In the genomic region with DNA sequence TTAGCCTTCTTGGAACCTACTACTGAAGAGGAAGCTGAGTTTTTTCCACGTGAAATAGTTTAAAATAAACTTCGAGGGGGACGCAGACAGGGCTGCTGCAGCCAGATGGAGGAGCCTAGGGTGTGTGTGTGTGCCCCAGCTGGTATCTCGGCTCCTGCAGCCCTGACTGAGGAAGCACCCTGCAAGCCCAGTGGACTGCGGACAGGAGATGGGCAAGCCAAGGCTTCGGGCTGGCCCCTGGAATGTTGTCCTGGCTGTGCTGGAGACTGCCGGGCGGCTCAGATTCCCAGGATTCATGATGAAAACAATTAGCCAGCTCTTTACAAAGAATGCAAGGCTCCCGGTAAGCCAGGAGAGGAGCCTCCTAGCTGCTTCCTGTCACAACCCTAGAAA, we compare ENCODE assay signal across 8 mouse cellular contexts. TPM values are rescaled to one million over a fixed set of nuclear protein-coding genes. Genes with fewer than 3 reads are reported as not detected.
DNase-seq lines count a peak whose midpoint lies in the region; ATAC-seq and TF ChIP-seq lines count a peak whose summit lies in the region.
"Had no signal": no experiment of that assay in that cellular context is flagged by ENCODE, and none has a peak within 500 bp of the region (broad histone marks: within the 10 kb centered on the region; RNA-seq: fewer than 3 reads in every experiment).

No protein-coding gene starts in this region.

- H3K79me2 ChIP-seq in C2C12 (ENCODE audit: control insufficient read depth, insufficient read depth): no peaks in the 10 kb centered on the region

- H3K4me3 ChIP-seq in C2C12 (ENCODE audit: insufficient read depth, poor library complexity, severe bottlenecking): no peak overlapping the region
- H3K4me3 ChIP-seq in heart, embryonic 15.5 days: no peak overlapping the region
- H3K4me3 ChIP-seq in limb, embryonic 12.5 days (replicated peaks): no peak overlapping the region

- peak overlapping the region; percentile 59 for H3K27ac ChIP-seq in heart, embryonic 15.5 days
- 0 out of 2 replicates have a peak overlapping the region, but pooled peaks have one; percentile 36 for H3K27ac ChIP-seq in limb, embryonic 12.5 days

- no peak overlapping the region for H3K4me2 ChIP-seq in heart, embryonic 15.5 days
- H3K4me2 ChIP-seq in limb, embryonic 12.5 days: peak overlapping the region; percentile 13; the same call in 1 of the 2 replicates

- H3K36me3 ChIP-seq in C2C12 (ENCODE audit: control insufficient read depth, insufficient read depth): no peaks in the 10 kb centered on the region
- H3K36me3 ChIP-seq in heart, embryonic 15.5 days: no peaks in the 10 kb centered on the region
- no peaks in the 10 kb centered on the region for H3K36me3 ChIP-seq in limb, embryonic 12.5 days

- DNase-seq in R1 (ENCODE audit: low read depth, low spot score) (peak; percentile 19), MN1 (ENCODE audit: low spot score) (no peak)
- DNase-seq in thymus, postnatal 25 days: no peak
- DNase-seq in cerebellum, postnatal 36 days: no peak
- DNase-seq: layer of hippocampus, postnatal 36 days had no signal

- ATAC-seq in heart, embryonic 15.5 days (replicated peaks; ENCODE audit: insufficient number of reproducible peaks, insufficient read depth, low FRiP score, low read depth): peak; percentile 27; the same call in 1 of the 2 replicates
- no peak for ATAC-seq in limb, embryonic 12.5 days (ENCODE audit: insufficient number of reproducible peaks, insufficient read depth, low FRiP score, low TSS enrichment, low read depth)

- TF ChIP-seq CTCF in C2C12 (IDR thresholded peaks at IDR 0.05; ENCODE audit: control insufficient read depth, insufficient read depth, insufficient read length): no peak

- 12% methylated on average over 9 of the region's 9 CpGs for WGBS in heart, embryonic 15.5 days
- 10% methylated on average over 9 of the region's 9 CpGs for WGBS in limb, embryonic 12.5 days

- H3K27me3 ChIP-seq in C2C12 (ENCODE audit: control insufficient read depth, insufficient read depth, insufficient read length): no peaks in the 10 kb centered on the region
- no peaks in the 10 kb centered on the region for H3K27me3 ChIP-seq in heart, embryonic 15.5 days
- H3K27me3 ChIP-seq in limb, embryonic 12.5 days: no peaks in the 10 kb centered on the region

- no peaks in the 10 kb centered on the region for H3K9me3 ChIP-seq in heart, embryonic 15.5 days (replicated peaks)
- H3K9me3 ChIP-seq in limb, embryonic 12.5 days: no peaks in the 10 kb centered on the region

- peak overlapping the region; percentile 18 for H3ac ChIP-seq in C2C12 (ENCODE audit: control insufficient read depth, insufficient read length, low read depth)

- H3K4me1 ChIP-seq in heart, embryonic 15.5 days (replicated peaks): peaks cover 67% of the 10 kb centered on the region
- H3K4me1 ChIP-seq in limb, embryonic 12.5 days (replicated peaks): peaks cover 55% of the 10 kb centered on the region

- no peaks in the 10 kb centered on the region for H3K79me3 ChIP-seq in C2C12 (ENCODE audit: low read depth)

- H3K9ac ChIP-seq in heart, embryonic 15.5 days: no peak overlapping the region
- no peak overlapping the region for H3K9ac ChIP-seq in limb, embryonic 12.5 days (replicated peaks)

TF ChIP-seq in C2C12, 6 proteins besides CTCF, POLR2A, EP300 and RAD21:
- TF ChIP-seq CEBPB (IDR thresholded peaks at IDR 0.05; ENCODE audit: low read depth): no peak
- no peak for TF ChIP-seq MAX (IDR thresholded peaks at IDR 0.05)
- no peak for TF ChIP-seq USF1 (IDR thresholded peaks at IDR 0.05; ENCODE audit: low read depth)
- no peak for TF ChIP-seq MYOG (IDR thresholded peaks at IDR 0.05; ENCODE audit: control insufficient read depth, extremely low read depth, insufficient read length)
- TF ChIP-seq FOSL1 (IDR thresholded peaks at IDR 0.05; ENCODE audit: insufficient read depth, low read length, poor library complexity, severe bottlenecking): no peak
- TF ChIP-seq MYOD1 (IDR thresholded peaks at IDR 0.05; ENCODE audit: control insufficient read depth, insufficient read length, low read depth): no peak

RNA-seq across cellular contexts. Expression of a gene that starts 47.6 kb away (rescaled TPM):
- 2.9 TPM for polyA plus RNA-seq in C2C12 (2012; fragmentation: generic; extraction: Trizol)
- 21.3 and 22.6 TPM in 2 replicates for polyA plus RNA-seq in heart, embryonic 15.5 days (2015; fragmentation: Nextera tagmentation; extraction: Ambion mirVana)
- 16.8 and 22.5 TPM in 2 replicates for polyA plus RNA-seq in limb, embryonic 12.5 days (2016; fragmentation: Nextera tagmentation; extraction: Ambion mirVana)

RNA-seq across cellular contexts. Expression of a gene that starts 58.6 kb away (rescaled TPM):
- polyA plus RNA-seq in C2C12 (2012; fragmentation: generic; extraction: Trizol): not detected
- polyA plus RNA-seq in heart, embryonic 15.5 days (2015; fragmentation: Nextera tagmentation; extraction: Ambion mirVana): not detected in 2 replicates
- 0.10 TPM in 1 of 2 replicates, not detected in the other for polyA plus RNA-seq in limb, embryonic 12.5 days (2016; fragmentation: Nextera tagmentation; extraction: Ambion mirVana)
